Mouse (Mus musculus) kidney, postnatal 0 days (tissue): ENCODE data around the gene Taco1. TPM values are rescaled to one million over a fixed set of nuclear protein-coding genes. Genes with fewer than 3 reads are reported as not detected.

ENCODE experiments used
- ATAC-seq: fragments of 200-750 bp; cut with Nextera tagmentation; replicated peaks from 2 replicates; pipeline ENCODE4 v1.8.0; 2017; ENCODE audit warnings: low read depth, moderate number of reproducible peaks, moderate TSS enrichment, moderate library complexity; ENCODE audit not compliant: low FRiP score
- DNase-seq: peaks from one replicate; pipeline ENCODE4 v3.0.0-alpha.2; 2016; ENCODE audit warnings: low spot score
- H3K27ac ChIP-seq: fragments of 300-500 bp; sonication (generic); 2 replicates; pipeline ENCODE4 v1.5.1; 2014; ENCODE audit warnings: mild to moderate bottlenecking
- H3K27me3 ChIP-seq: fragments of 300-500 bp; sonication (generic); 2 replicates; pipeline ENCODE4 v1.6.1; 2014; ENCODE audit warnings: low read length, mixed read lengths; ENCODE audit not compliant: insufficient read depth
- H3K36me3 ChIP-seq: fragments of 300-500 bp; sonication (generic); 2 replicates; pipeline ENCODE4 v1.6.1; 2014; ENCODE audit warnings: low read length, mixed read lengths; ENCODE audit not compliant: insufficient read depth
- H3K4me1 ChIP-seq: fragments of 300-500 bp; sonication (generic); replicated peaks from 2 replicates; pipeline ENCODE4 v1.6.1; 2014; ENCODE audit warnings: antibody characterized with exemption, low read length, mixed read lengths; ENCODE audit not compliant: insufficient read depth
- H3K4me2 ChIP-seq: fragments of 300-500 bp; sonication (generic); 2 replicates; pipeline ENCODE4 v1.6.1; 2014; ENCODE audit warnings: mild to moderate bottlenecking, low read length, moderate library complexity, mixed read lengths
- H3K4me3 ChIP-seq: fragments of 300-500 bp; sonication (generic); replicated peaks from 2 replicates; pipeline ENCODE4 v1.5.1; 2014; ENCODE audit warnings: low read depth, low read length
- H3K9ac ChIP-seq: fragments of 300-500 bp; sonication (generic); 2 replicates; pipeline ENCODE4 v1.6.1; 2014; ENCODE audit warnings: low read depth, low read length
- H3K9me3 ChIP-seq: fragments of 300-500 bp; sonication (generic); replicated peaks from 2 replicates; pipeline ENCODE4 v1.6.1; 2016; ENCODE audit warnings: low read length, inconsistent platforms, mixed read lengths
- CTCF ChIP-seq: IDR thresholded peaks from 2 replicates; pipeline ENCODE4 v1.5.1; 2016; ENCODE audit warnings: antibody characterized with exemption, low read depth, mild to moderate bottlenecking, moderate library complexity
- WGBS: fragments of 180-500 bp; shearing (Covaris S2); extraction: QIAGEN DNeasy Blood & Tissue Kit; methylation state at CpG from one replicate; pipeline ENCODE4 v1.1.7; 2014; 5-methylcytosine and 5-hydroxymethylcytosine counted together
- polyA plus RNA-seq: library from polyadenylated mRNA; unstranded; fragments of >200 nt; fragmentation: Nextera tagmentation; extraction: Ambion mirVana; gene quantifications from 2 replicates; pipeline ENCODE4 v1.2.1, GENCODE M21; 2015

Taco1 gene
- polyA plus RNA-seq, 1 experiment from 2014 or later: 10.8 TPM

DNA sequence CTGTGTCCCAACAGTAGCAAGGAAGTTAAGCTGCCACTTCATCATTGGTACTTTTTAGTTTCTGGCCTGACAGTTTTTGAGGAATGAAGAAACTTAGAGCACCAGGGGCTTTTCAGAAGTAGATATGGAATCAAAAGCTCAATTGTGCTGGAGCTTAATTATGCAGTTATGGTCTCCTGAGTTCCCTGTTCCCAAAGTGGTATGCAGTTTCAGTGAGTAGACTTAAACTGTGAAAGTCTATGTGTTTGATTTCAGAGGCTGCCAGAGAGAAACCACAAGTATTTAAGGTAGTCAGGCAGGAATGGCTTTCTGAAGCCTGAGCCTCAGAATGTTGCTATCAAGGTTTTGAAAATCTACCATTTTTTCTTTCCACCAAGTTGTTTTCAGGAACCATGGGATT, 45.8 kb downstream of the Taco1 start:
- H3K4me1 ChIP-seq: no peaks in the 10 kb centered on the region
- H3K4me2 ChIP-seq: no peak overlapping the region
- H3K9me3 ChIP-seq: no peaks in the 10 kb centered on the region
- H3K36me3 ChIP-seq: peaks cover 7% of the 10 kb centered on the region; the same call in 1 of the 2 replicates
- ATAC-seq (no peak), DNase-seq (no peak)
- H3K4me3 ChIP-seq: no peak overlapping the region
- H3K9ac ChIP-seq: no peak overlapping the region
- H3K27me3 ChIP-seq: no peaks in the 10 kb centered on the region
- H3K27ac ChIP-seq: peak overlapping the region; percentile 42; the same call in 1 of the 2 replicates
- TF ChIP-seq CTCF: no peak

DNA sequence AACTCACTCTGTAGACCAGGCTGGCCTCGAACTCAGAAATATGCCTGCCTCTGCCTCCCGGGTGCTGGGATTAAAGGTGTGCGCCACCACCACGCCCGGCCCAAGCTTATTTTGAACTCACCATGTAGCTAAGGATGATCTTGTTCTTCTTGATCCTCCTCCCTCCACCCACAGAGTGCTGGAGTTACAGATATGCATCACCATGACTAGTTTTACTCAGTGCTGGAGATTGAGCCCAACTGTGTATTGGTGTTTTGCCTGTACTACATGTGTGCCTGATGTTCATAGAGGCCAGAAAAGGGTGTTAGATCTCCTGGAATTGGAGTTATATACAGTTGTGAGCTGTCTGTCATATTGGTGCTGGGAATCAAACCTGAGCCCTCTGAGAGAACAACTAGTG, 56.4 kb downstream of the Taco1 start:
- no peak for TF ChIP-seq CTCF
- WGBS: 94% methylated on average over 5 of the region's 5 CpGs
- Histone ChIP-seq H3K27ac (peak overlapping the region; percentile 54; the same call in 1 of the 2 replicates), H3K9ac (no peak overlapping the region), H3K4me2 (no peak overlapping the region), H3K36me3 (peaks cover 40% of the 10 kb centered on the region), H3K4me3 (no peak overlapping the region), H3K4me1 (no peaks in the 10 kb centered on the region), H3K9me3 (no peaks in the 10 kb centered on the region), H3K27me3 (no peaks in the 10 kb centered on the region)
- ATAC-seq (no peak), DNase-seq (no peak)

DNA sequence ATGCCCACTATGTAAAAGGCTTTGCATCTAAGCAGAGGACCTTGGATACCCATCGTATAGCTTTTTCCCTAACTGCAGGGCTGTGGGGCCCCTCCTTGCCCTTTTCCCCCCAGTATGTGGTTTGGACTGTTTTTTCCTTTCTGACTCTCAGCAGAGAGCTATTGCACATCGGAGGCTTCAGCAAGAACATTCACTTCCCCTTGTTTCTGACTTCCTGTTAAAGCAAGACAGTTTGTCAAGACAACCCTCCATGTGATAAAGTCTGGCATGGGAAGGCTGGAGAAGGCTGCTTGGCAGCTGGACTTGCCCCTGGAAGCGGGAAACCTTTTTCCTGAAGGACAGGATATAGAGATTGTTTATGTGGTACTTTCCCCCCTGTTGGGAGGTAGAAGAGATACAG, 56.9 kb downstream of the Taco1 start:
- H3K9me3 ChIP-seq: no peaks in the 10 kb centered on the region
- H3K9ac ChIP-seq: no peak overlapping the region
- no peak for ATAC-seq
- 77% methylated on average over 3 of the region's 3 CpGs for WGBS
- DNase-seq: peak; percentile 40
- peak overlapping the region; percentile 54; the same call in 1 of the 2 replicates for H3K27ac ChIP-seq
- H3K4me2 ChIP-seq: no peak overlapping the region
- no peak overlapping the region for H3K4me3 ChIP-seq
- H3K36me3 ChIP-seq: peaks cover 36% of the 10 kb centered on the region
- TF ChIP-seq CTCF: no peak
- no peaks in the 10 kb centered on the region for H3K27me3 ChIP-seq
- H3K4me1 ChIP-seq: no peaks in the 10 kb centered on the region

Other genes starting within 250 kb of the Taco1 start
- gene Cyb561, start 112.7 kb upstream of the Taco1 start, polyA plus RNA-seq: 34.0 and 35.2 TPM in 2 replicates
- gene Ace, start 98.1 kb upstream of the Taco1 start, polyA plus RNA-seq: 24.4 and 26.0 TPM in 2 replicates
- 0.06 TPM in 1 of 2 replicates, not detected in the other for gene Ace3, start 71.4 kb upstream of the Taco1 start, polyA plus RNA-seq
- 0.05 and 0.10 TPM in 2 replicates for gene Kcnh6, start 57.9 kb upstream of the Taco1 start, polyA plus RNA-seq
- gene Dcaf7, start 29.2 kb upstream of the Taco1 start, polyA plus RNA-seq: 41.0 and 43.1 TPM in 2 replicates
- 20.0 and 20.5 TPM in 2 replicates for gene Map3k3, start 18.6 kb downstream of the Taco1 start, polyA plus RNA-seq
- not detected in 2 replicates for gene Gm10840, start 94.8 kb downstream of the Taco1 start, polyA plus RNA-seq
- 132 and 140 TPM in 2 replicates for gene Limd2, start 94.8 kb downstream of the Taco1 start, polyA plus RNA-seq
- 19.9 and 21.6 TPM in 2 replicates for gene Strada, start 136.1 kb downstream of the Taco1 start, polyA plus RNA-seq
- 81.1 and 88.0 TPM in 2 replicates for gene Ccdc47, start 150.3 kb downstream of the Taco1 start, polyA plus RNA-seq
- 48.6 and 52.1 TPM in 2 replicates for gene Ddx42, start 150.9 kb downstream of the Taco1 start, polyA plus RNA-seq
- gene Ftsj3, start 190.0 kb downstream of the Taco1 start, polyA plus RNA-seq: 40.6 and 45.1 TPM in 2 replicates
- gene Psmc5, start 190.1 kb downstream of the Taco1 start, polyA plus RNA-seq: 223 and 251 TPM in 2 replicates
- 42.7 and 44.6 TPM in 2 replicates for gene Smarcd2, start 206.9 kb downstream of the Taco1 start, polyA plus RNA-seq
- 0.49 and 0.59 TPM in 2 replicates for gene Tcam1, start 210.6 kb downstream of the Taco1 start, polyA plus RNA-seq
- not detected in 2 replicates for gene Gh, start 235.8 kb downstream of the Taco1 start, polyA plus RNA-seq
- gene Cd79b, start 248.7 kb downstream of the Taco1 start, polyA plus RNA-seq: 7.7 and 7.8 TPM in 2 replicates